Mouse (Mus musculus): ENCODE data around the gene Aldh4a1.

- TF ChIP-seq GATA1 (IDR thresholded peaks at IDR 0.05; ENCODE audit: borderline replicate concordance, low read length) (no peak), FLI1 (IDR thresholded peaks at IDR 0.05; ENCODE audit: low read length) (no peak)
These were observed at the start of gene Aldh4a1 for GRCm38 (mm10) chr4:139622373-139623282.

All from megakaryocyte, embryonic 14.5 days (primary cell).